Mouse (Mus musculus) CD4-positive, CD25-positive, alpha-beta regulatory T cell, adult 9 weeks (primary cell): Measurements from ENCODE around the gene Vmn1r130. TPM values are rescaled to one million over a fixed set of nuclear protein-coding genes. Genes with fewer than 3 reads are reported as not detected.

Experiments used
- polyA plus RNA-seq: library from polyadenylated mRNA; unstranded; fragments of 100-300 nt; shearing (Covaris generic); gene quantifications from one replicate; pipeline ENCODE4 v1.2.1, GENCODE M21; 2017

Vmn1r130 gene
- polyA plus RNA-seq, result not detected

DNA sequence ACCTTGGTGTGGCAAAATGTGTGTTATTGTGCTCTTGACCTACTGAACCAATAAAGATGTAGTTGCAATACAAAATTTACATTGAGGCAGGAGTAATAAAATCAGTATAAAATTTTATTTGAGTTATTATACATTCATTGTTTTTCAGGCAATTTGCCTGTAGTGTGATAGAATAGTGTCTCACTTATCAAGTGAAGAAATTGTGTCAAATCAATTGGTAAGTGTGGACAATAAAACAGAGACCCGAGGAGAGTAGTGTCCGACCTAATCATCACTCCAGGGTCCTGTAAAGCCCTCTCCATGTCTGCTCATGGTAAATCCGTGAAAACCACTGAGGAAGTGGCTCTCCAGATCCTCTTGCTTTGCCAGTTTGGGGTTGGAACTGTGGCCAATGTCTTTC is at the start of gene Vmn1r130:
TSS of gene Vmn1r130 (plus strand) at position 301 of the 400 bp plus-strand sequence.

DNA sequence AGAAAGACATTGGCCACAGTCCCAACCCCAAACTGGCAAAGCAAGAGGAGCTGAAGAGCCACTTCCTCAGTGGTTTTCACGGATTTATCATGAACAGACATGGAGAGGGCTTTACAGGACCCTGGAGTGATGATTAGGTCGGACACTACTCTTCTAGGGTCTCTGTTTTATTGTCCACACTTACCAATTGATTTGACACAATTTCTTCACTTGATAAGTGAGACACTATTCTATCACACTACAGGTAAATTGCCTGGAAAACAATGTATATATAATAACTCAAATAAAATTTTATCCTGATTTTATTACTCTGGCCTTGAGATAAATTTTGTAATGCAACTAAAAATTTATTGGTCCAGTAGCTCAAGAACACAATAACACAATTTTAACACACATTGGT is 34.4 kb downstream of the Vmn1r130 start, which contains the start of gene Vmn1r131:
TSS of gene Vmn1r131 (minus strand) at position 101 of the 400 bp plus-strand sequence.

Other genes starting within 250 kb of the Vmn1r130 start
- gene Vmn1r125, start 239.6 kb upstream of the Vmn1r130 start, polyA plus RNA-seq, result not detected
- gene Vmn1r126, start 210.3 kb upstream of the Vmn1r130 start, polyA plus RNA-seq, result not detected
- not detected for gene Vmn1r127, start 191.9 kb upstream of the Vmn1r130 start, polyA plus RNA-seq
- gene Vmn1r128, start 162.4 kb upstream of the Vmn1r130 start, polyA plus RNA-seq, result not detected
- not detected for gene Vmn1r129, start 150.5 kb upstream of the Vmn1r130 start, polyA plus RNA-seq
- gene Gm6882, start 79.0 kb upstream of the Vmn1r130 start, polyA plus RNA-seq, result not detected
- gene Vmn1r131, start 34.3 kb downstream of the Vmn1r130 start, polyA plus RNA-seq, result not detected
- not detected for gene Vmn1r132, start 102.3 kb downstream of the Vmn1r130 start, polyA plus RNA-seq
- gene Gm4175, start 249.7 kb downstream of the Vmn1r130 start, polyA plus RNA-seq, result not detected